Mouse (Mus musculus) forebrain, embryonic 16.5 days (tissue): Measurements from ENCODE around the gene Zfp986. TPM values are rescaled to one million over a fixed set of nuclear protein-coding genes. Genes with fewer than 3 reads are reported as not detected.
"Not testable (repeated sequence)": the region's sequence is repeated elsewhere in the genome, so short reads cannot be mapped to it uniquely, and the experiment has no call there.

Experiments used
- ATAC-seq: fragments of 200-750 bp; cut with Nextera tagmentation; 2 replicates; pipeline ENCODE4 v1.8.0; 2017; ENCODE audit warnings: mild to moderate bottlenecking, moderate library complexity
- H3K27ac ChIP-seq: fragments of 300-500 bp; sonication (generic); 2 replicates; pipeline ENCODE4 v1.5.1; 2014; ENCODE audit warnings: low read length, control low read depth
- H3K27me3 ChIP-seq: fragments of 300-500 bp; sonication (generic); replicated peaks from 2 replicates; pipeline ENCODE4 v1.6.1; 2014; ENCODE audit warnings: low read length; ENCODE audit not compliant: control insufficient read depth, insufficient read depth
- H3K36me3 ChIP-seq: fragments of 300-500 bp; sonication (generic); 2 replicates; pipeline ENCODE4 v1.6.1; 2014; ENCODE audit not compliant: control insufficient read depth, insufficient read depth
- H3K4me1 ChIP-seq: fragments of 300-500 bp; sonication (generic); replicated peaks from 2 replicates; pipeline ENCODE4 v1.6.1; 2014; ENCODE audit warnings: low read length; ENCODE audit not compliant: control insufficient read depth, insufficient read depth
- H3K4me2 ChIP-seq: fragments of 300-500 bp; sonication (generic); 2 replicates; pipeline ENCODE4 v1.6.1; 2014; ENCODE audit warnings: mild to moderate bottlenecking, low read length, control low read depth
- H3K4me3 ChIP-seq: fragments of 300-500 bp; sonication (generic); replicated peaks from 2 replicates; pipeline ENCODE4 v1.5.1; 2014; ENCODE audit warnings: mild to moderate bottlenecking, low read length, control low read depth
- H3K9ac ChIP-seq: fragments of 300-500 bp; sonication (generic); replicated peaks from 2 replicates; pipeline ENCODE4 v1.6.1; 2014; ENCODE audit warnings: low read depth, low read length, control low read depth
- H3K9me3 ChIP-seq: fragments of 300-500 bp; sonication (generic); 2 replicates; pipeline ENCODE4 v1.6.1; 2016; ENCODE audit warnings: low read length; ENCODE audit not compliant: control insufficient read depth
- WGBS: fragments of 180-500 bp; shearing (Covaris S2); extraction: QIAGEN DNeasy Blood & Tissue Kit; methylation state at CpG from one replicate; pipeline ENCODE4 v1.1.7; 2014; 5-methylcytosine and 5-hydroxymethylcytosine counted together
- polyA plus RNA-seq: library from polyadenylated mRNA; unstranded; fragments of >200 nt; fragmentation: Nextera tagmentation; extraction: Ambion mirVana; gene quantifications from 2 replicates; pipeline ENCODE4 v1.2.1, GENCODE M21; 2015

Gene Zfp986
- 0.19 TPM in 1 of 2 replicates, not detected in the other for polyA plus RNA-seq

DNA sequence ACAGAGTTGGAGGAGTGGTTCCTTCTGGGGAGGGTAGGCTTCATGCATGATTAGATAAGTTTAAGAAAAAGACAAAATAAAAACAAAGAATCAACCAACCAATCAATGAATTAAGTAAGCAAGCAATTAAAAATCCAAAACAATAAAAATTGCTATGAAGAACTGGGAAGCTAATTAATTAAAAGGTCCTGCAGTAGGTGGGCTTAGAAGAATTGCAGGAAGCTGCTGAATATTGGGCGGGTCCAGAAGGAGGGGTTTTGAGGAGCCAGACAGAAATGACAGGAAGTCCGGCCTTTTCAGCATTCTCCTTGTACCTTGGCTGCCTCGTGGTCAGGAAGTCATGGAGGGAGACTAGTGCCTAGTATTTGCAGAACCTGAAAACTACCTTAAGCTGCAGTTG, at the start of gene Zfp986:
TSS of gene Zfp986 (plus strand) at position 301 of the 400 bp plus-strand sequence.
- H3K36me3 ChIP-seq, H3K4me3 ChIP-seq, H3K9ac ChIP-seq, H3K4me2 ChIP-seq, H3K27me3 ChIP-seq, H3K9me3 ChIP-seq, H3K27ac ChIP-seq, H3K4me1 ChIP-seq, ATAC-seq: not testable (repeated sequence)
- whole genome bisulfite sequencing: 79% methylated on average over 3 of the region's 3 CpGs

GRCm38 (mm10) chr4:145819946-145820345, 48.6 kb upstream of the Zfp986 start:
- not testable (repeated sequence) for ATAC-seq, H3K9ac ChIP-seq, H3K4me2 ChIP-seq, H3K4me1 ChIP-seq, H3K9me3 ChIP-seq, H3K4me3 ChIP-seq, H3K36me3 ChIP-seq, H3K27me3 ChIP-seq, H3K27ac ChIP-seq
- WGBS: no CpG with 5 or more reads among the region's 2 CpGs

DNA sequence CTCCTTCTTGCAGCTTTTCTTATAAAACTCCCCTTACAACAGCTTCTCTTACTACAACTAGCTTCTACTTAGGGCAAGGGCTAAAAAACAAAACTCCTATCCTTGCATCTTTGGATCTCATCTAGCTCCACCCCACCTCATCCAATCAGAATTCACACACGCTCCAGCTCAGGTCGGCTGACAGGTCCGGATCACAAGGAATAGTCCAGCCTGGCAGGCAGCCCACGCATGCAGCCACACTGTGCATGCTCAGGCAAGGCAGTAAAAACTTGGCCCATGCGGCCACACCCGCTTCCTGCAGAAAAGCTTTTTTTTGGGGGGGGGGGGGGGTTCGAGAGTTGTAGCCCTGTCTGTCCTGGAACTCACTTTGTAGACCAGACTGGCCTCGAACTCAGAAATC, 43.0 kb upstream of the Zfp986 start:
- H3K4me2 ChIP-seq, H3K27ac ChIP-seq, H3K9me3 ChIP-seq, ATAC-seq, H3K36me3 ChIP-seq, H3K27me3 ChIP-seq, H3K4me3 ChIP-seq, H3K9ac ChIP-seq, H3K4me1 ChIP-seq: not testable (repeated sequence)
- WGBS: 82% methylated on average over 3 of the region's 8 CpGs

DNA sequence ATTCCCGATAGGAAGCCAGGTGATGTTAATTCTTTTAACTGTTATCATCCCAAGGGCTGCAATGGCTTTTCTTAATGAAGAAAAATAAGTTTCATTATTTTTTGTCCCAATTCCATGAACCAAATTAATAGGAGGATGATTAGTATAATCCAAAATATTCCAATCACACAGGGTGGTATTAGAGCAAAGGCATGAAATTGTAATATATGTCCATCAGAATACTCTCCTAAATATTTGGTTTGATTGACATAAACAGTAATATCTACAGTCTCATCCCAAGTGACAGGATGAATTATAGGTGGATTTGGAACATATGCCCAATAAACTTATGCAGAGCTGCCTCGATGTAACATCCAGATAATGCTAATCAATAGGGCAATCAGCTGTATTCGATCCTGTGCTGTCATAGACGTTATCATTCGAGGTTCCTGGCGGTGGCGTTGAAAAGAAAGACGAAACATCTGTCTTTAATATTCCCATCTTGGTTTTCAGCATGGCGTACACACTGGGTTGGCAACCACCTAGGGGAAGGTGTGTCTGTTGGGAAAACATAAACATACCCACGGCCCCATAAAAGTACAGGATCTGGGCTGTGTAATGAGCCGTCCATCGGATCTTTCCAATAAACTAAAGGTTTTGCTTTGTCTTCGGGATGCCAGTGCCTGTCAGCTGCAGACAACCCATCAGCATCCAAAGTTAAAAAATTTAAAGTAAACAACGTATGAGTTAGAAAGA, 37.1 kb upstream of the Zfp986 start:
- not testable (repeated sequence) for H3K9ac ChIP-seq, H3K36me3 ChIP-seq, H3K9me3 ChIP-seq, H3K27ac ChIP-seq, H3K4me1 ChIP-seq, H3K4me2 ChIP-seq, ATAC-seq, H3K27me3 ChIP-seq, H3K4me3 ChIP-seq
- 92% methylated on average over 1 of the region's 14 CpGs for WGBS

DNA sequence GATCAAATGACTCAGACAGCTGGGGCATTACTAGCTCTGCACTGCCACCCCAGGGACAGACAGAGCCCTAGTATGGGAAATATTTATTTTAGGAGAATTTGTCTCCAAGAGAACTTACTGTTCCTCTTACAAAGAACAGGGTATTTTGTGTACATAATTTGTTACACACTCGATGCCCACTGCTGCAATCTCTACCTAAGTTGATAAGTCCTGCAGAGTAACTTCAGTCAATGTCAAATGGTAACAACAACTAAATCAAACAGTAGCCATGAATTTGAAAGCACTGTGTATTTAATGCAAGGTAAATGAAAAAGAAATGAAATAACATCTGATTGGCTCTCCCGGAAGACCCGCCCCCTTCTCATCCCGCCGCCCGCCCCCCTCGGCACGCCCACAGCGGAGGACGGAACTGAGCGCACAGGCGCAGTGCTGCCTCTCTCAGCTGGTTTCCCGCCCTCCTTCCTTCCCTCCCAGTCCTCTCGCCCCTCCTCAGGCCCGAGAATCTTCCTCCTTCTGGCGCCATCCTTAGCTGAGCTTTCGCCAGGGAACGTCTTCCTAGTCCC, 32.2 kb upstream of the Zfp986 start:
- not testable (repeated sequence) for H3K9ac ChIP-seq, H3K27ac ChIP-seq, H3K4me2 ChIP-seq, H3K4me3 ChIP-seq, H3K27me3 ChIP-seq, H3K36me3 ChIP-seq, H3K4me1 ChIP-seq, H3K9me3 ChIP-seq, ATAC-seq
- WGBS: 88% methylated on average over 6 of the region's 18 CpGs

- peak; percentile 43; the same call in 1 of the 2 replicates for ATAC-seq
- H3K9ac ChIP-seq, H3K36me3 ChIP-seq, H3K27ac ChIP-seq, H3K9me3 ChIP-seq, H3K27me3 ChIP-seq, H3K4me3 ChIP-seq, H3K4me1 ChIP-seq, H3K4me2 ChIP-seq: not testable (repeated sequence)
- 70% methylated on average over 47 of the region's 75 CpGs for WGBS
Observed at GRCm38 (mm10) chr4:145836863-145837440, 31.6 kb upstream of the Zfp986 start.

GRCm38 (mm10) chr4:145846793-145847192, 21.8 kb upstream of the Zfp986 start:
- H3K9me3 ChIP-seq, H3K4me2 ChIP-seq, H3K36me3 ChIP-seq, ATAC-seq, H3K27me3 ChIP-seq, H3K4me3 ChIP-seq, H3K27ac ChIP-seq, H3K4me1 ChIP-seq, H3K9ac ChIP-seq: not testable (repeated sequence)

DNA sequence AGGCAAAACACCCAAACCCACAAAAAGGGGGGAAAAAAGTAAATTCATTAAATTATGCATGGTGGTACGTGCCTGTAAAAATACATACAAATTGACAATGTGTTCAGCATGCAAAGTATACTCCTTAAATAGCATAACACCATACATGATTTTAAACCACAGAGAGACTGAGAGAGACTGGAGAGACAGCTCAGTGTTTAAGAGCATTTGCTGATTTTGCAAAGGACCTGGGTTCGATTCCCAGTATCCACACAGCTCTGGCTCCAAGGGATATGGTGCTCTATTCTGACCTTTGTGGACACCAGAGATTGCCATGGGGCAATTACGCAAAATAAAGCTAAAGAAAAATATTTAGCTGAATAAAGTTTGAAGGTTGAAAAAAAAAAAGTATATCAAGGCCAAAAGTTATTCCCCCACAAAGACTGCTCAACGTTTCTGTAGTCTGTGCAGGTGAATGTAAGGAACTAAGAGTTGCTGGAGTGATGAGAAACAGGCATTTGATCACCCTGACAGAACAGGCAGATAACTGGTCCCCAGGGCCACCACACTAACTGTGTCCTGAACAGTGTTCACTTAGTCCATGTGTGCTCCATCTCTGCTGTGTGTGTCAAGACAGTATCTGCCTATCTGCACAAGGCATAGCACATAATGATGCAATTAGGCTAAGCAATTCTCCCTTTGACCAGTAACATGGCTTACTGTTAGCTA, 20.3 kb upstream of the Zfp986 start:
- H3K4me1 ChIP-seq, H3K9me3 ChIP-seq, H3K27me3 ChIP-seq, H3K27ac ChIP-seq, H3K9ac ChIP-seq, H3K36me3 ChIP-seq, H3K4me3 ChIP-seq, H3K4me2 ChIP-seq, ATAC-seq: not testable (repeated sequence)
- 66% methylated on average over 3 of the region's 4 CpGs for WGBS

GRCm38 (mm10) chr4:145848891-145849214, 19.7 kb upstream of the Zfp986 start:
- not testable (repeated sequence) for H3K36me3 ChIP-seq, H3K27me3 ChIP-seq, ATAC-seq, H3K4me1 ChIP-seq, H3K27ac ChIP-seq, H3K9me3 ChIP-seq, H3K4me3 ChIP-seq, H3K4me2 ChIP-seq, H3K9ac ChIP-seq
- WGBS: 87% methylated on average over 3 of the region's 3 CpGs
